Mouse (Mus musculus) liver, embryonic 11.5 days (tissue): ENCODE data around the gene Gch1. TPM values are rescaled to one million over a fixed set of nuclear protein-coding genes. Genes with fewer than 3 reads are reported as not detected.

Experiments
- ATAC-seq: fragments of 200-750 bp; cut with Nextera tagmentation; replicated peaks from 2 replicates; pipeline ENCODE4 v1.8.0; 2017; ENCODE audit warnings: moderate number of reproducible peaks, mild to moderate bottlenecking, moderate TSS enrichment, moderate library complexity; ENCODE audit not compliant: low FRiP score
- DNase-seq: peaks from one replicate; pipeline ENCODE4 v3.0.0-alpha.2; 2017; ENCODE audit warnings: low spot score
- H3K27ac ChIP-seq: fragments of 300-500 bp; sonication (generic); 2 replicates; pipeline ENCODE4 v1.5.1; 2014; ENCODE audit warnings: mild to moderate bottlenecking, low read depth, low read length, control low read depth
- H3K27me3 ChIP-seq: fragments of 300-500 bp; sonication (generic); replicated peaks from 2 replicates; pipeline ENCODE4 v1.6.1; 2014; ENCODE audit warnings: low read length, mixed read lengths; ENCODE audit not compliant: control insufficient read depth, insufficient read depth
- H3K36me3 ChIP-seq: fragments of 300-500 bp; sonication (generic); 2 replicates; pipeline ENCODE4 v1.6.1; 2014; ENCODE audit warnings: mild to moderate bottlenecking, low read length, moderate library complexity, mixed read lengths; ENCODE audit not compliant: control insufficient read depth, insufficient read depth
- H3K4me1 ChIP-seq: fragments of 300-500 bp; sonication (generic); replicated peaks from 2 replicates; pipeline ENCODE4 v1.6.1; 2014; ENCODE audit warnings: low read length, mixed read lengths; ENCODE audit not compliant: control insufficient read depth, insufficient read depth
- H3K4me2 ChIP-seq: fragments of 300-500 bp; sonication (generic); 2 replicates; pipeline ENCODE4 v1.6.1; 2014; ENCODE audit warnings: mild to moderate bottlenecking, control low read depth, moderate library complexity
- H3K4me3 ChIP-seq: fragments of 300-500 bp; sonication (generic); 2 replicates; pipeline ENCODE4 v1.5.1; 2014; ENCODE audit warnings: low read depth, low read length, control low read depth
- H3K9ac ChIP-seq: fragments of 300-500 bp; sonication (generic); 2 replicates; pipeline ENCODE4 v1.6.1; 2014; ENCODE audit warnings: low read depth, low read length, control low read depth
- H3K9me3 ChIP-seq: fragments of 300-500 bp; sonication (generic); 2 replicates; pipeline ENCODE4 v1.6.1; 2016; ENCODE audit warnings: low read length, inconsistent platforms, mixed read lengths; ENCODE audit not compliant: control insufficient read depth
- WGBS: fragments of 180-500 bp; shearing (Covaris S2); extraction: QIAGEN DNeasy Blood & Tissue Kit; methylation state at CpG from one replicate; pipeline ENCODE4 v1.1.7; 2014; 5-methylcytosine and 5-hydroxymethylcytosine counted together
- polyA plus RNA-seq: library from polyadenylated mRNA; unstranded; fragments of >200 nt; fragmentation: Nextera tagmentation; extraction: Ambion mirVana; gene quantifications from 2 replicates; pipeline ENCODE4 v1.2.1, GENCODE M21; 2014

Gene Gch1
- polyA plus RNA-seq, 1 experiment from 2014 or later: 3.4 TPM

- DNase-seq: no peak
- no peaks in the 10 kb centered on the region for H3K4me1 ChIP-seq
- no peak overlapping the region for H3K4me3 ChIP-seq
- no peaks in the 10 kb centered on the region for H3K9me3 ChIP-seq
- no peak overlapping the region for H3K27ac ChIP-seq
- no peak overlapping the region for H3K9ac ChIP-seq
- no peak for ATAC-seq
- no peaks in the 10 kb centered on the region for H3K27me3 ChIP-seq
- 49% methylated on average over 5 of the region's 5 CpGs for WGBS
- H3K36me3 ChIP-seq: no peaks in the 10 kb centered on the region
- no peak overlapping the region for H3K4me2 ChIP-seq
Measured at GRCm38 (mm10) chr14:47161921-47162427, 27.2 kb downstream of the Gch1 start.

GRCm38 (mm10) chr14:47160051-47160640 is 29.1 kb downstream of the Gch1 start:
- Histone ChIP-seq H3K4me2 (no peak overlapping the region), H3K27me3 (no peaks in the 10 kb centered on the region), H3K36me3 (no peaks in the 10 kb centered on the region), H3K27ac (no peak overlapping the region), H3K4me3 (no peak overlapping the region), H3K9me3 (no peaks in the 10 kb centered on the region), H3K9ac (no peak overlapping the region), H3K4me1 (no peaks in the 10 kb centered on the region)
- no peak for ATAC-seq
- no peak for DNase-seq
- 78% methylated on average over 2 of the region's 2 CpGs for WGBS

- H3K4me3 ChIP-seq: no peak overlapping the region
- WGBS: 76% methylated on average over 3 of the region's 3 CpGs
Measured at GRCm38 (mm10) chr14:47154303-47154702, 34.9 kb downstream of the Gch1 start.

GRCm38 (mm10) chr14:47151306-47151705 is 37.9 kb downstream of the Gch1 start:
- H3K4me2 ChIP-seq: no peak overlapping the region
- no peaks in the 10 kb centered on the region for H3K9me3 ChIP-seq
- no peak overlapping the region for H3K9ac ChIP-seq
- no peak for ATAC-seq
- WGBS: 85% methylated on average over 6 of the region's 6 CpGs
- no peak overlapping the region for H3K27ac ChIP-seq
- no peaks in the 10 kb centered on the region for H3K4me1 ChIP-seq
- no peak overlapping the region for H3K4me3 ChIP-seq
- no peaks in the 10 kb centered on the region for H3K36me3 ChIP-seq
- H3K27me3 ChIP-seq: no peaks in the 10 kb centered on the region
- no peak for DNase-seq

More at GRCm38 (mm10) chr14:47154303-47154702, 34.9 kb downstream of the Gch1 start:
- Histone ChIP-seq H3K4me1 (no peaks in the 10 kb centered on the region), H3K9me3 (no peaks in the 10 kb centered on the region), H3K9ac (no peak overlapping the region), H3K27me3 (no peaks in the 10 kb centered on the region), H3K36me3 (no peaks in the 10 kb centered on the region), H3K4me2 (no peak overlapping the region), H3K27ac (no peak overlapping the region)
- DNase-seq: no peak
- ATAC-seq: no peak

GRCm38 (mm10) chr14:47144326-47144725 is 44.9 kb downstream of the Gch1 start:
- ATAC-seq: no peak
- WGBS: 87% methylated on average over 5 of the region's 5 CpGs

GRCm38 (mm10) chr14:47138853-47139252 is 50.4 kb downstream of the Gch1 start:
- H3K4me3 ChIP-seq: no peak overlapping the region
- H3K27me3 ChIP-seq: no peaks in the 10 kb centered on the region
- H3K36me3 ChIP-seq: no peaks in the 10 kb centered on the region
- ATAC-seq: no peak
- H3K27ac ChIP-seq: no peak overlapping the region
- 40% methylated on average over 3 of the region's 3 CpGs for WGBS
- H3K4me1 ChIP-seq: no peaks in the 10 kb centered on the region
- no peak for DNase-seq
- no peaks in the 10 kb centered on the region for H3K9me3 ChIP-seq
- H3K4me2 ChIP-seq: no peak overlapping the region
- no peak overlapping the region for H3K9ac ChIP-seq

More at GRCm38 (mm10) chr14:47144326-47144725, 44.9 kb downstream of the Gch1 start:
- H3K4me1 ChIP-seq: no peaks in the 10 kb centered on the region
- no peak overlapping the region for H3K4me3 ChIP-seq
- H3K9ac ChIP-seq: no peak overlapping the region
- no peaks in the 10 kb centered on the region for H3K9me3 ChIP-seq
- H3K36me3 ChIP-seq: no peaks in the 10 kb centered on the region
- no peaks in the 10 kb centered on the region for H3K27me3 ChIP-seq
- DNase-seq: no peak
- H3K27ac ChIP-seq: no peak overlapping the region
- H3K4me2 ChIP-seq: no peak overlapping the region

GRCm38 (mm10) chr14:47136637-47137036 is 52.6 kb downstream of the Gch1 start:
- H3K36me3 ChIP-seq: no peaks in the 10 kb centered on the region
- no peak overlapping the region for H3K9ac ChIP-seq
- DNase-seq: no peak
- no peak for ATAC-seq
- H3K4me2 ChIP-seq: no peak overlapping the region
- no peaks in the 10 kb centered on the region for H3K9me3 ChIP-seq
- WGBS: 63% methylated on average over 5 of the region's 5 CpGs
- no peaks in the 10 kb centered on the region for H3K4me1 ChIP-seq
- no peak overlapping the region for H3K4me3 ChIP-seq
- H3K27ac ChIP-seq: no peak overlapping the region
- no peaks in the 10 kb centered on the region for H3K27me3 ChIP-seq

GRCm38 (mm10) chr14:47133948-47134347 is 55.3 kb downstream of the Gch1 start:
- no peak overlapping the region for H3K9ac ChIP-seq
- H3K4me2 ChIP-seq: no peak overlapping the region
- DNase-seq: no peak
- no peak overlapping the region for H3K27ac ChIP-seq
- WGBS: 72% methylated on average over 10 of the region's 10 CpGs
- H3K27me3 ChIP-seq: no peaks in the 10 kb centered on the region
- no peak overlapping the region for H3K4me3 ChIP-seq
- ATAC-seq: no peak
- H3K9me3 ChIP-seq: no peaks in the 10 kb centered on the region
- no peaks in the 10 kb centered on the region for H3K36me3 ChIP-seq
- H3K4me1 ChIP-seq: no peaks in the 10 kb centered on the region

- Histone ChIP-seq H3K36me3 (no peaks in the 10 kb centered on the region), H3K9ac (no peak overlapping the region), H3K4me1 (no peaks in the 10 kb centered on the region), H3K9me3 (no peaks in the 10 kb centered on the region), H3K27ac (no peak overlapping the region), H3K4me3 (no peak overlapping the region), H3K27me3 (no peaks in the 10 kb centered on the region), H3K4me2 (no peak overlapping the region)
- 77% methylated on average over 5 of the region's 5 CpGs for WGBS
- no peak for DNase-seq
- ATAC-seq: no peak
Measured at GRCm38 (mm10) chr14:47127987-47128386, 61.2 kb downstream of the Gch1 start.
